Mouse (Mus musculus): ENCODE measurements around the gene Pdcd2.

Gene Pdcd2

DNA sequence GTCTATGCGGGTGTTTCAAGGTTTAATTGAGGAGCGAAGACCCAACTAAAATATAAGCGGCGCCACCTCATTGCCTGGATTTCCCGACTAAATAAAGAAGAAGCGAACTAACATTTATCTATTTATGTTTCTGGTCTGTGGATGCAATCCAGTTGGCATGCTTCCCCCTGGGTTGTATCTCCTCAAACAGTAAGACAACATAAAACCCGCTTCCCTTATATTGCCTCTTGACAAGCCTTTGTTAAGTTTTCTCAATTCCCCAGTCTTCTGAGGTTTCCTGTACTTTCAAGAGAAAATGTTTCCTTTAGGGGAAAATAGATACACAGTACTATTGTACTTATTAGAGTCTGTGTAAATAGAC is 28.4 kb downstream of the Pdcd2 start:
- no peak for DNase-seq

- DNase-seq: peak; percentile 95 to 96
These were observed 29.0 kb downstream of the Pdcd2 start for GRCm38 (mm10) chr17:15497882-15498752.

DNA sequence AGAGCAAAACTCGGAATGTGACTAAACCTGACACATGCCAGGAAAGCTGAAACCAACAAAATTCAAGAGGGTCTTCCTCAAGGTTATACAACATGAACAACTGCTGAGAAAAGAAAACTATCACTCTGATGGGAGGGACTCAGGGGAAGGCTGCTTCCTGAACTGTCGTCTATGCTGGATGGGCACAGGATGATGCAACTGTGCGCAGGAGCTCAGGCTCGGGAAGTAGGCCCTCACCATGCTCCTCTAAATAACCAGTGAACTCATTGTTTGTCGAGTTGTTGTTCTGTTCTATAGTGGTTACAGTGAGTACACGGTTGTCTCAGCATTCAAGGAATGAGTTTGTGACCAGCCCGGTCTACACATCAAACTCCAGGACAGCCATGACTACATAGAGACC is 36.6 kb downstream of the Pdcd2 start:
- DNase-seq: no peak

DNA sequence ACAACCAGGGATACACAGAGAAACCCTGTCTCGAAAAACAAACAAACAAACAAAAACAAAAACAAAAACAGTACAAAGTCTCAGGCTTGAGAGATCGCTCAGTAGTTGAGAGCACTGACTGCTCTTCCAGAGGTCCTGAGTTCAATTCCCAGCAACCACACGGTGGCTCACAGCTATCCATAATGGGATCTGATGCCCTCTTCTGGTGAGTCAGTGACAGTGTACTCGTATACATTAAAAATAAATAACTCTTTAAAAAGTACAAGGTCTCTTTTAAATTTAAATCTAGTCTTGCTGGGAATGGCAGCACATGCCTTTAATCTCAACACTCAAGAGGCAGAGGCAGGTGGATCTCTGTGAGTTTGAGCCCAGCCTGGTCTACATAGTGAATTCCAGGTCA is 54.4 kb downstream of the Pdcd2 start:
- DNase-seq: no peak
